Mouse (Mus musculus): ENCODE data around the gene Stab2.

Stab2 gene

GRCm38 (mm10) chr10:86895531-86895930, 112.3 kb downstream of the Stab2 start:
- no peak for DNase-seq (ENCODE audit: extremely low spot score, low read depth, low spot score)

GRCm38 (mm10) chr10:86891066-86891465, 116.8 kb downstream of the Stab2 start:
- DNase-seq (ENCODE audit: extremely low spot score, low read depth, low spot score) = no peak

DNA sequence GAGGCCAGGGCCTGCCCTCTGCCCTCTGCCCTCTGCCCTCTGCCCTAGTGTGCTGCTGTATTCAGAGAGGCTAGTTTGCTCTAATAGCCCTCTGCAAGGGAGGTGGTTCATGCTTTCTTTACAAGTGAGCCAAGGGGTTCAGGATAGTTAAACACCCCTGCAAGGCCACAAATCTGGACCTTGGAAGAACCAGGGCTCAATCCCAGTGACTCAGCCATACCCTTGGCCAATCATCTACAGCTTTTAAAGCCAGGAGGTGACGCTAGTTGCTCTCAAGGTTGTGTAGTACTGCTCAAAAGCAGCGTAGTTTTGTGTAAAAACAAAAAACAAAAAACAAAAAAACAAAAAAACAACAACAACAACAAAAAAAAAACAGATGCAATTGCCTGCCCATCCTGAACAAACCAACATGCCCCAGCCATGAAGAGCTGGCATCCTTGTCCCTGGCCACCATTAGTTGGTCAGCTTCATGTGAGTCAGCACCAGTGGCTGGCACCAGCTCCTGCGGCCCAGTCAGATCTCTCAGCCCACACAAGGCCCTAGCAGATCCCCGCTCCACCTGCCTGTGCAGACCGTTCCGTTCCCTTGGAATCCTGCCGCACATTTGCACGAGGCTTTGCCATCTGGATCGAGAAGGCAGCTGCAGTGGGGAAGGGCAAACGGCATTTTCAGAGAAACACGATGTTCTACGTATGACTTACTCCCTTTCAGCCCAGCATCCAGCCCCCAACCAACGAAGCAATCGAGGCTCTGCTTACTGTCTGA, 117.5 kb downstream of the Stab2 start:
- no peak for DNase-seq (ENCODE audit: extremely low spot score, low read depth, low spot score)

GRCm38 (mm10) chr10:86889440-86889839, 118.4 kb downstream of the Stab2 start:
- no peak for DNase-seq (ENCODE audit: extremely low spot score, low read depth, low spot score)

DNA sequence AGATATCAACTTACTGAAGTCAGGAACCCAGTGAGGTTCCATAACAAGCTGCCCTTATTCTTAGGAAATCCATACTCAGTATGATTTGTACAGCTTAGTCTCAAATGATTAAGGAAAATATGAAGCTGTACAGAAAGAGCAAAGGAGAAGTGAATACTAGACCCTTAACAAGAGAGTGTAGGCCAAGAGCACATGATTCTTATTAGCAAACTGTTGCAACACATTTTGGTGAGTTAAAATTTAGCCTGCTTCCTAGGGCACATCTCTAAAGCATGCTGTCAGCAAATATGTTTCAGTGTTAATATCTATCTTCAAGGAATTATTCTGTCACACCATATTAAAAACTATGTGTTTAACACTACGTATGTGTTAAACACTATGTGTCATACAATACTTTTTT, 121.4 kb downstream of the Stab2 start:
- no peak for DNase-seq (ENCODE audit: extremely low spot score, low read depth, low spot score)

DNA sequence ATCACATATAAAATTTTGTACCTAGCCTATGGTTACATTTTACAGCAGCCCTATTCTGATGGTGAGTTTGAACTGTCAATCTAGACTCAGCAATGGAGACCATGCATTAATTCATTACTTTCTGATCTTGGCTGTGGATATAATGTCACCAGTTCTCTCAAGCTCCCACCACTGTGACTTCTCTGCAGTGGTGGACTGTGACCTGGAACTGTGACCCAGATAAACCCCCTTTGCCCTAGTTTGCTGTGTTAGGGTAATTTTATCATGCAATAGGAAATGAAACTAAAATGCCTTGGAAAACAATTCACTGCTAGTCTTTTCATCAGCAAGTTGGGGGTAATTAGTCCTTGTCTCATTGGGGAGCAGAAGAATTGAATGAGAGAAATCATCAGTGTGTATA, 126.4 kb downstream of the Stab2 start:
- no peak for DNase-seq (ENCODE audit: extremely low spot score, low read depth, low spot score)

- DNase-seq (ENCODE audit: extremely low spot score, low read depth, low spot score) = no peak
Observed at GRCm38 (mm10) chr10:86880071-86880806, 127.6 kb downstream of the Stab2 start.

- no peak for DNase-seq (ENCODE audit: extremely low spot score, low read depth, low spot score)
Observed at GRCm38 (mm10) chr10:86878721-86879120, 129.1 kb downstream of the Stab2 start.

DNA sequence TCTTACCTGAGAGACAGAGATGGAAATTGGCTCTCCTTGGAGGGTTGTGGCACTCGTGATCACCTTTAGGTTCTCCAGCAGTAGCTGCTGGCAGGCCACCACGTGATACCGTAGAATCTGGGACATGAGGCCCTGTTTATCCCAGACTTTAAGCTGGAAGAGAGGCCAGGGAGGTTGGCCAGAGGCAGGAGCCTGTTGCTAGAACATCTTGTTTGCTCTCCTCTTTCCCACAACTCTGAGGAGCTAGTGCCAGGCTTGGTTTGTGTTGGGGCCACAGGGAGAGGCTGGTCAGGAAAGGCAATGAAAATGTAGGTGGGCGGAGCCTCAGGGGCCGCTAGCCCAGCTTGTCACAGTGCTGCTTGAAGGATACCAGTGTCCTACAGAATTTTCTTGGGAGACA, 135.2 kb downstream of the Stab2 start:
- DNase-seq (ENCODE audit: extremely low spot score, low read depth, low spot score) = no peak

DNA sequence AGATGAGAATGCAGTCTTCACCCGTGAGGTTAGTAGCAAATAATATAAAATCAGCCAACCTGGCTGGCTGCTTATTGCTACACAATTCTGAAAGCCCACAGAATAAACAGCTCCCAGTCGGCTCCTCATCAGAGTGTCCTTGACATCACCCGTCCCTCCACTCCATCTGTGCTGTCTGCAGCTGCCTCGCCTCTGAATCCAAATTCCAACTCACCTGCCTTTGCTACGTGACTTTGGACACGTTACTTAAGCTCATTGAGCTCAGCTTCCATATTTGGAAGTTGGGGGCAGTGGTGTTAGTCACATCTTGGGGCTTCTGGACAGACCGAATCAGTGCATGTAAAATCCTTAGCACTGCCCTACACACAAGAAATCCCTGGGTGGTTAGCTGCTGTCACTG, 135.7 kb downstream of the Stab2 start:
- no peak for DNase-seq (ENCODE audit: extremely low spot score, low read depth, low spot score)

GRCm38 (mm10) chr10:86863429-86863828, 144.4 kb downstream of the Stab2 start:
- no peak for DNase-seq (ENCODE audit: extremely low spot score, low read depth, low spot score)

DNA sequence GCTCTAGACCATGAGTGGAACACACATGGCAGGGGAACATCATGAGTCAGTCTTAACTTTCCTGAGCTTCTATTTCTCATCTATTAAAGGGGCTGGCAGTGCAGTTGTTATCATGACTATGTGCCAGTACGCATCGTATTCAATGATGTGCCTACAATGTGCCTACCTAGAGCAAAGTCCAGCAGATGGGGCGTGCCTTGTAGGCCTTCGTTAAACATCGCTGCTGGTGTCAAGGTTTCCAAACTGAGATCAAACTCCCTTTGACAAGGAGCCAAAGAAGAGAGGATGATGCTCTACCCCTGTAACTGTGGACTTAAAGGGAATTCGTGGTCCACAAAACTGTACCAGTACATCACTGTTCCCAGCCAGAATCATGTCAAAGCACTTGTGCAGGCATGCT, 145.3 kb downstream of the Stab2 start:
- DNase-seq (ENCODE audit: extremely low spot score, low read depth, low spot score) = no peak

DNA sequence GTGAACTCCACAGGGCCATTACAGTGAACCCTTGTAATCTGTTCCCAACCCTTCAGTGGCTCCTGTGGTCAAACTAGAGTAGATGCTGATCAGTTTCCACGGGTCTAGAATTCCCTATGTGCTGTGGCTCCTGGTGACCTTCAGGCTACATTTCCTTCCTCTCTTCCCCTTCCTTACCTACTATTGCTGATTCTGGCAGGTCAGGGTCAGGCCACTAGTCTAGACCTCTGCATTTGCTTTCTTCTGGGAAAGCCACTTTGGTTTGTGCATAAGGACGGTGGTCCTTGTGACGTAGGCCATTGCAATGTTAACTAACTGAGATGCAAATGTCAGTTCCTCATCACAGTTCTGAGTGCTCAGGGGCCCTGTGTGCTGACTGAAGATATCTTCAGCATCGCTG, 147.4 kb downstream of the Stab2 start:
- no peak for DNase-seq (ENCODE audit: extremely low spot score, low read depth, low spot score)

GRCm38 (mm10) chr10:86853433-86853832, 154.4 kb downstream of the Stab2 start:
- no peak for DNase-seq (ENCODE audit: extremely low spot score, low read depth, low spot score)

DNA sequence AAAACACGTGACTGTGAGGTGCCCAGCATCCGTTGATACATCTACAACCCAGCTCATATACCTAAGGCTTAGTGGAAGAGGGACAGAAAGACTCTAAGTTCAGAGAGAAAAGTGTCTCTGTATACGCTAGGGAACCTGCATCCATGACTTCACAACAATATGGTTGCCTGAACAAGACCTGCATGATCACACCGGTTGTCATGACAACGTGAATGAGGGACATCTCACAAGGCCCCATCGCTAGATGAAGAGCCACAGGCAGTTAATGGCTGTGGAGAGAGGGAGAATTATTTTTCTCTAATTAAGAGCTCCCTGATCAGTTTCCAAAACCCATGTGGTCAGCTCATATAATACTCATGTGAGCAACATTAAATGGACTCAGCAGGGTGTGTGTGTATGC, 155.7 kb downstream of the Stab2 start:
- DNase-seq (ENCODE audit: extremely low spot score, low read depth, low spot score) = no peak

DNA sequence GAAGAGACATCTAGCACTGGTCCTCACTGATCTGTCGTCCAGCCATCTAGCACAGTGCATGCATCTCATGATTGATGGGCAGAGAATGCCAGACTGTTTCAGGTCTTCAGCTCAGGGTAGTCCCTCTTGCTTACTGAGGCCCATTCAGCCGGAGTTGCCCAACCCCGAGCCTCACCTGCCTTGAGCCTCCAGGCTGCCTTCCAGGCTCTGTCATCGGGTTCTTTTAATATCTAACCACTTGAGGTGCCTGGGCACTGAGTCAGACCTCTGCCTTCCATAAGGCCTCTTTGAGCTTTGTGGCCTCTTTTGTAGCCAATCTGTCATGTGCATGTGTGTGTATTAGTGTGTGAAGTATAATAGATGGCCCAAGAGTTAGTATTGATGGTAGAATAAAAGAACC, 158.3 kb downstream of the Stab2 start:
- no peak for DNase-seq (ENCODE audit: extremely low spot score, low read depth, low spot score)

- DNase-seq (ENCODE audit: extremely low spot score, low read depth, low spot score) = no peak
Observed at GRCm38 (mm10) chr10:86849087-86849486, 158.7 kb downstream of the Stab2 start.

- no peak for DNase-seq (ENCODE audit: extremely low spot score, low read depth, low spot score)
Observed at GRCm38 (mm10) chr10:86846926-86847467, 160.8 kb downstream of the Stab2 start.

- DNase-seq (ENCODE audit: extremely low spot score, low read depth, low spot score) = no peak
Observed at GRCm38 (mm10) chr10:86842659-86843058, 165.2 kb downstream of the Stab2 start.

DNA sequence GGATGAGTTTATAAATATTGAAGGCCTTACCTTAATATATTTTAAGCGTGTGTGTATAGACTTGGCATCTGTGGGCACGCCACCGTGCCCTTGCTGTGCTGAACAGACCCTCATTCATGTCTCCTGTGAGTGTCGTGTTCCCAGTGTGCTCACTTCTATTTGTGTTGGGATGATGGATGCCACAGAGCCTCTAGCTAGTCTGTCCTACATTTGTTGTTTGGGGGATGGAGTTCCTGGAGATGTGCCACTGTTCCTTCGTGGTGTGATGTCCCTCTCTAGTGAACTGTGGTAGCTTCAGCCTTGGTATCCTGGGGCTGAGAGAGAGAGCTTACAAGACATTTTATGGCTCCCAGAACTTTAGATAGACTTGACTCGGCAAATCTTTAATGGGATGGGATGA, 169.0 kb downstream of the Stab2 start:
- no peak for DNase-seq (ENCODE audit: extremely low spot score, low read depth, low spot score)

GRCm38 (mm10) chr10:86836784-86837183, 171.0 kb downstream of the Stab2 start:
- DNase-seq (ENCODE audit: extremely low spot score, low read depth, low spot score) = no peak

GRCm38 (mm10) chr10:86829515-86829914, 178.3 kb downstream of the Stab2 start:
- no peak for DNase-seq (ENCODE audit: extremely low spot score, low read depth, low spot score)
